Comparison of ENCODE assay signal across 18 mouse cellular contexts in the genomic region with DNA sequence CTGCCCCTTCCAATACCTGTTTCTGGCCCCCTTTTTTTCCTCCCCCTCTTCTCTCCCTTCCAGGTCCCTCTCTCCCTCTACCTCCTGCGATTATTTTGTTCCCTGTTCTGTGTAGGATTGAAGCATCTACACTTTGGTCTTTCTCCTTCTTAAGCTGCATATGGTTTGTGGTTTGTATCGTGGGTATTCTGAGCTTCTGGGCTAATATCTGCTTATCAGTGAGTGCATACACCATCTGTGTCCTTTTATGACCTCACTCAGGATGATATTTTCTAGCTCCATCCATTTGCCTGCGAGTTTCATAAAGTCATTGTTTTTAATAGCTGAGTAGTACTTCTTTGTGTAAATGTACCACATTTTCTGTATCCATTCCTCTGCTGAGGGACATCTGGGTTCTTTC.
"Had no signal": no experiment of that assay in that cellular context is flagged by ENCODE, and none has a peak within 500 bp of the region (broad histone marks: within the 10 kb centered on the region; RNA-seq: fewer than 3 reads in every experiment).

No protein-coding gene starts in this region.

- H3K36me3 ChIP-seq: kidney, embryonic 15.5 days; midbrain, embryonic 12.5 days; midbrain, embryonic 15.5 days; neural tube, embryonic 13.5 days had no signal

- H3K4me3 ChIP-seq: kidney, embryonic 15.5 days; left cerebral cortex, adult 2 months; midbrain, embryonic 12.5 days; midbrain, embryonic 15.5 days; neural tube, embryonic 13.5 days had no signal

- H3K4me2 ChIP-seq: kidney, embryonic 15.5 days; lung, embryonic 14.5 days; midbrain, embryonic 12.5 days; midbrain, embryonic 15.5 days; neural tube, embryonic 13.5 days had no signal

- H3K27me3 ChIP-seq: kidney, embryonic 15.5 days; midbrain, embryonic 12.5 days; midbrain, embryonic 15.5 days; neural tube, embryonic 13.5 days had no signal

- H3K27ac ChIP-seq: kidney, embryonic 15.5 days; left cerebral cortex, adult 2 months; macrophage; midbrain, embryonic 12.5 days; midbrain, embryonic 15.5 days; neural tube, embryonic 13.5 days had no signal

- H3K9me3 ChIP-seq: kidney, embryonic 15.5 days; midbrain, embryonic 12.5 days; midbrain, embryonic 15.5 days; neural tube, embryonic 13.5 days had no signal

- H3K9ac ChIP-seq: kidney, embryonic 15.5 days; lung, embryonic 14.5 days; midbrain, embryonic 12.5 days; midbrain, embryonic 15.5 days; neural tube, embryonic 13.5 days had no signal

- DNase-seq: kidney, adult 2 months; kidney, postnatal 10 days; kidney, postnatal 36 days; layer of hippocampus, postnatal 36 days; lung, embryonic 14.5 days; retina, postnatal 1 day; right cerebral cortex, postnatal 25 days; spleen, adult 18-20 months; thymus, adult 18-20 months; thymus, postnatal 36 days had no signal

- H3K4me1 ChIP-seq: kidney, embryonic 15.5 days; midbrain, embryonic 12.5 days; midbrain, embryonic 15.5 days; neural tube, embryonic 13.5 days had no signal

- ATAC-seq: intestine, postnatal 0 days; lung, postnatal 0 days; midbrain, embryonic 15.5 days had no signal
